Mouse (Mus musculus): Measurements from ENCODE around the gene Cenps. TPM values are rescaled to one million over a fixed set of nuclear protein-coding genes. Genes with fewer than 3 reads are reported as not detected.
"Not testable (repeated sequence)": the region's sequence is repeated elsewhere in the genome, so short reads cannot be mapped to it uniquely, and the experiment has no call there.

Cenps gene
- total and polyA plus RNA-seq, 3 experiments = 19.5 to 74.6 (median 43.7) TPM

DNA sequence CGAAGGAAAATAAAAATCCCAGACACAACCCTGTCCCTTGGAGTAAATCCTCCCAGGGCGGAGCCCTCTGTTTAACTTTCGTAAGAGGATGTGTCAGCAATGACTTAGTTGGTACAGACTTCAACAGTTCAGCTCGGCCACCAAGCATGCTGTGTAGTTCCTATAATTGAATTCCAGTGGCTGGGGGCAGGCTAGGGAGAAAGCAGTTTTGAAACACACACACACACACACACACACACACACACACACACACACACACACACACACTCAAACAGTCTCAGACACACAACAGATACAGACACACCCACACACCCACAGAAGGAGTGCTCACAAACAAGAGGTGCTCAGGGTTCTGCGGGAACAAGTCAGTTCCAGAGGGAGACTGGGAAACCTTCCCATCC lies 34.2 kb upstream of the Cenps start:
- in situ Hi-C loops (cut with MboI; ENCODE audit: low pct_ligation_motif_present, low pct_unique_long_range_greater_than_20kb, low sequenced_read_pairs) = loop anchor here (25.0 kb wide), 1 partner anchor 541 kb away; the partner anchor contains the start of gene Pik3cd
- Histone ChIP-seq H3K4me2 (ENCODE audit: insufficient read depth, low read depth, poor library complexity, severe bottlenecking) (no peak overlapping the region), H3K79me2 (replicated peaks; ENCODE audit: control insufficient read depth, extremely low read depth, insufficient read depth, poor library complexity, severe bottlenecking) (no peaks in the 10 kb centered on the region), H3K9me3 (replicated peaks; ENCODE audit: low read length) (no peaks in the 10 kb centered on the region), H3K36me3 (replicated peaks in 1 of 2; ENCODE audit: control insufficient read depth in 1 of 2, insufficient read depth in 1 of 2, low read length in 1 of 2) (peaks cover 5 to 6% of the 10 kb centered on the region in 2 experiments), H3K4me3 (replicated peaks in 1 of 3; ENCODE audit: low read depth in 2 of 3, low read length in 2 of 3, poor library complexity in 1 of 3) (no peak overlapping the region), H3K27ac (ENCODE audit: insufficient read depth, low read depth) (no peak overlapping the region), H3K4me1 (ENCODE audit: control insufficient read depth in 1 of 2, insufficient read depth in 2 of 2) (peaks cover 0 to 27% of the 10 kb centered on the region in 2 experiments; a peak in 2 of 4 replicates), H3K9ac (ENCODE audit: insufficient read depth, low read depth) (no peak overlapping the region), H3K27me3 (replicated peaks) (no peaks in the 10 kb centered on the region)
- dilution Hi-C loops (cut with MboI; ENCODE audit: extremely low pct_ligation_motif_present, extremely low pct_unique_long_range_greater_than_20kb, low sequenced_read_pairs) = no loop called here
- no peak for TF ChIP-seq ELF1 (IDR thresholded peaks at IDR 0.05; ENCODE audit: low read depth, low read length)
- no peak for TF ChIP-seq MAFK (IDR thresholded peaks at IDR 0.05; ENCODE audit: insufficient replicate concordance, low read length)
- no peak for TF ChIP-seq ZC3H11A (IDR thresholded peaks at IDR 0.05; ENCODE audit: low read depth, low read length)
- TF ChIP-seq POLR2AphosphoS2 (IDR thresholded peaks at IDR 0.05; ENCODE audit: low read depth, low read length) = no peak
- no peak for TF ChIP-seq E2F4 (IDR thresholded peaks at IDR 0.05; ENCODE audit: insufficient replicate concordance, low read depth, low read length)
- no peak for DNase-seq (ENCODE audit: extremely low read depth)

DNA sequence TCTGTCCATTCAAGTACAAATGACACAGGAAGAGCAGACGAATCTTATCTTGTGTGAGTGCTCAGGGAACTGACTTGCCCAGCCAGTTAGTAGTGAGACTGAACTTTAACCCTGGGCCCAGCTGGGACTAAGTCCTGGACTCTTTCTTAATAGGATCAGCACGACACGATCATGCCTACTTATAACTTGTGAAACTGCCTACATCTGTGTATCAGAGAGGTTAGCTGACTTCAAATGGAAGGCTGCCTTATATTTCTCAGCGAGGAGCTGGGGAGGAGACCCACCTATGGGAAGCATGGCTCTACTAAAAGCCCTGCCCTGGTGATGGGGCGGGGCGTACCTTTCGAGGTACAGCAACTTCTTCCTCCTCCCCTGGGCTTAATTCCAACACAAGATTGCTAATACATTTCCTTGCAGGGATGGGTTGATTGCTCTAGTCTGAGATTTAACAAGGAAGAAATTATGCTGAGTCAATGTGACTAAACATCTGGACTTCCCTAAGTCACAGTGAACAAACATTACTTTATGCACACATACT lies 33.0 kb upstream of the Cenps start:
- in situ Hi-C loops (cut with MboI; ENCODE audit: low pct_ligation_motif_present, low pct_unique_long_range_greater_than_20kb, low sequenced_read_pairs) = loop anchor here (25.0 kb wide), 1 partner anchor 542 kb away; the partner anchor contains the start of gene Pik3cd
- TF ChIP-seq MAFK (IDR thresholded peaks at IDR 0.05; ENCODE audit: insufficient replicate concordance, low read length) (0 out of 2 replicates have a peak, but pooled peaks have one; percentile 41), JUND (conservative IDR thresholded peaks at IDR 0.05; ENCODE audit: low read depth, low read length) (no peak)
- peaks cover 0 to 31% of the 10 kb centered on the region in 2 experiments; a peak in 2 of 4 replicates for H3K4me1 ChIP-seq (ENCODE audit: control insufficient read depth in 1 of 2, insufficient read depth in 2 of 2)
- no peak for DNase-seq (ENCODE audit: extremely low read depth)
- dilution Hi-C loops (cut with MboI; ENCODE audit: extremely low pct_ligation_motif_present, extremely low pct_unique_long_range_greater_than_20kb, low sequenced_read_pairs) = no loop called here
- peaks cover 4% of the 10 kb centered on the region in 2 experiments for H3K36me3 ChIP-seq (replicated peaks in 1 of 2; ENCODE audit: control insufficient read depth in 1 of 2, insufficient read depth in 1 of 2, low read length in 1 of 2)
- H3K27me3 ChIP-seq (replicated peaks) = no peaks in the 10 kb centered on the region
- H3K9me3 ChIP-seq (replicated peaks; ENCODE audit: low read length) = no peaks in the 10 kb centered on the region
- no peak overlapping the region for H3K4me2 ChIP-seq (ENCODE audit: insufficient read depth, low read depth, poor library complexity, severe bottlenecking)
- H3K79me2 ChIP-seq (replicated peaks; ENCODE audit: control insufficient read depth, extremely low read depth, insufficient read depth, poor library complexity, severe bottlenecking) = peaks cover 6% of the 10 kb centered on the region; the same call in 1 of the 2 replicates
- no peak overlapping the region for H3K4me3 ChIP-seq (replicated peaks in 1 of 3; ENCODE audit: low read depth in 2 of 3, low read length in 2 of 3, poor library complexity in 1 of 3)
- H3K27ac ChIP-seq (ENCODE audit: insufficient read depth, low read depth) = no peak overlapping the region
- no peak overlapping the region for H3K9ac ChIP-seq (ENCODE audit: insufficient read depth, low read depth)

DNA sequence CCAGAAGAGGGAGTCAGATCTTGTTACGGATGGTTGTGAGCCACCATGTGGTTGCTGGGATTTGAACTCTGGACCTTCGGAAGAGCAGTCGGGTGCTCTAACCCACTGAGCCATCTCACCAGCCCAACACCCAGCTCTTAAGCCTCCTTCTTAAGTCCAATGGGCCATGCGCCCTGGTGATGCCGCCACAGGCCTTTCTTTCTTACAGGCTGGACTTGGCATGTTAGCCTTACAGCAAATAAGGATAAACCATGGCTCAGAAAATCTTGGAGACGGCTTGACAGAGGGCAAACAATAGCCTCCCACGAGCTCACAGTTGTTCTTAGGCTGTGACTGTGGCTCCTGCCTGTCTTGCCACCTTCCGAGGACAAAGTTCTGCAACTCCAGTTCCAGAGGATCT lies 32.5 kb upstream of the Cenps start:
- H3K27me3 ChIP-seq (replicated peaks); H3K4me2 ChIP-seq (ENCODE audit: insufficient read depth, low read depth, poor library complexity, severe bottlenecking); H3K4me3 ChIP-seq (replicated peaks in 1 of 3; ENCODE audit: low read depth in 2 of 3, low read length in 2 of 3, poor library complexity in 1 of 3); H3K9me3 ChIP-seq (replicated peaks; ENCODE audit: low read length); H3K79me2 ChIP-seq (replicated peaks; ENCODE audit: control insufficient read depth, extremely low read depth, insufficient read depth, poor library complexity, severe bottlenecking); dilution Hi-C loops (cut with MboI; ENCODE audit: extremely low pct_ligation_motif_present, extremely low pct_unique_long_range_greater_than_20kb, low sequenced_read_pairs); H3K36me3 ChIP-seq (replicated peaks in 1 of 2; ENCODE audit: control insufficient read depth in 1 of 2, insufficient read depth in 1 of 2, low read length in 1 of 2); DNase-seq (ENCODE audit: extremely low read depth); H3K27ac ChIP-seq (ENCODE audit: insufficient read depth, low read depth); H3K9ac ChIP-seq (ENCODE audit: insufficient read depth, low read depth): not testable (repeated sequence)
- in situ Hi-C loops (cut with MboI; ENCODE audit: low pct_ligation_motif_present, low pct_unique_long_range_greater_than_20kb, low sequenced_read_pairs) = loop anchor here (25.0 kb wide), 1 partner anchor 542 kb away; the partner anchor contains the start of gene Pik3cd
- peaks cover 0 to 37% of the 10 kb centered on the region in 2 experiments; a peak in 2 of 4 replicates for H3K4me1 ChIP-seq (ENCODE audit: control insufficient read depth in 1 of 2, insufficient read depth in 2 of 2)

All from CH12.LX (cell line).